Mouse (Mus musculus): ENCODE data around the gene Klhl30. TPM values are rescaled to one million over a fixed set of nuclear protein-coding genes. Genes with fewer than 3 reads are reported as not detected.
A peak's percentile ranks its signal among the peaks of the same experiment; 100 is the strongest.

Gene Klhl30
- polyA plus RNA-seq, 1 experiment from 2014 or later: 1.7 TPM

DNA sequence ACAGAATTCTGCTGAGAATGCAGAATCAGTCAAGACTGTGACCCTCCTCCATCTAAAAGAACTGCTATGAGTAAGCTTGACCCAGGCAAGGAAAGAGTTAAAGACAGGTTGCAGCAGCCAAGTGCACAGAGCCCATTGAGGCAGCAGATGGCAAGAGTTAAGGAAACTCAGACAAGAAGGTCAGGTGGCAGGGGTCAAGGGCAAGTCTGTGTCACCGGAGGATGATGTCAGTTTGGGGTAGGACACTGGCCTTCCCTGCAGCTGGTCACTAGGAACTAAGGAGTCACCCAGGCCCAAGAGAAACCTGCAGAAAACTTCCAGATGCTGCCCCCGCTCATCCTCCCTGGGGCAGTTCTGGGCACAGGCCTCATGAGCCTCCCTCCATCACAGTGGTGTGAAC is 26.2 kb upstream of the Klhl30 start:
- no peaks in the 10 kb centered on the region for H3K9me3 ChIP-seq (ENCODE audit: control insufficient read depth, low read length)
- H3K36me3 ChIP-seq (ENCODE audit: control insufficient read depth, insufficient read depth, low read length): no peaks in the 10 kb centered on the region
- no peaks in the 10 kb centered on the region for H3K27me3 ChIP-seq (ENCODE audit: control insufficient read depth, insufficient read depth, low read depth, low read length)
- H3K27ac ChIP-seq (ENCODE audit: low read length): no peak overlapping the region
- H3K4me1 ChIP-seq (replicated peaks; ENCODE audit: control insufficient read depth, insufficient read depth, low read length): no peaks in the 10 kb centered on the region
- H3K4me2 ChIP-seq (ENCODE audit: low read depth, low read length): no peak overlapping the region
- H3K4me3 ChIP-seq (ENCODE audit: low read length): no peak overlapping the region
- no peak overlapping the region for H3K9ac ChIP-seq (ENCODE audit: low read length)
- ATAC-seq (ENCODE audit: low read depth): no peak
- 54% methylated on average over 2 of the region's 2 CpGs for WGBS

DNA sequence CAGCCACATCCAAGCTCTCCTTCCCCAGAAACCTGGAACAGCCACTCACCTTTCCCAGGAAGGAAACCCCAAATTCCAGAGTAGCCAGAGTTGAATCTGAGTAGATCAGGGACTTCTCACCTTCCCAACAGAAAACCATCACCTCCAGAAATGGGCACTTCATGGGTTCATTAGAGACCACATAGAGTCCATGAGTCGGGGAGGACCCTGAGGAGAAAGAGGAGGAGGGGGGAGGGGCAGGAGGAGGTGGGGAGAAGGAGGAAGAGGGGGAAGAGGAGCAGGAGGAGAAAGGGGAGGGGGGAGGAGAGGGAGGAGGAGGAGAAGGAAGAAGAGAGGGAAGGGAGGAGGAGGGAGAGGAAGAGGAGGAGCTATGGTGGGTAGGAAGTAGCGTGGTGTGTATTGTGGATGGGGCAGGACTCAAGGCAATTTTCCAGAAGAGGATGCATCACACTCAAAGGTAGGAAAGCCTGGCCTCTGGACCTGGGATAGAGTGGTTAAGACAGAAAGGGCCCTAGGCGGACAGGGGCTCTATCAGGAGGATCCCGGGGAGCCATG is 25.3 kb upstream of the Klhl30 start:
- ATAC-seq (ENCODE audit: low read depth): no peak
- no peaks in the 10 kb centered on the region for H3K27me3 ChIP-seq (ENCODE audit: control insufficient read depth, insufficient read depth, low read depth, low read length)
- no peaks in the 10 kb centered on the region for H3K9me3 ChIP-seq (ENCODE audit: control insufficient read depth, low read length)
- H3K4me3 ChIP-seq (ENCODE audit: low read length): no peak overlapping the region
- no peak overlapping the region for H3K4me2 ChIP-seq (ENCODE audit: low read depth, low read length)
- H3K9ac ChIP-seq (ENCODE audit: low read length): no peak overlapping the region
- no peak overlapping the region for H3K27ac ChIP-seq (ENCODE audit: low read length)
- no peaks in the 10 kb centered on the region for H3K4me1 ChIP-seq (replicated peaks; ENCODE audit: control insufficient read depth, insufficient read depth, low read length)
- no peaks in the 10 kb centered on the region for H3K36me3 ChIP-seq (ENCODE audit: control insufficient read depth, insufficient read depth, low read length)
- WGBS: 72% methylated on average over 4 of the region's 4 CpGs

DNA sequence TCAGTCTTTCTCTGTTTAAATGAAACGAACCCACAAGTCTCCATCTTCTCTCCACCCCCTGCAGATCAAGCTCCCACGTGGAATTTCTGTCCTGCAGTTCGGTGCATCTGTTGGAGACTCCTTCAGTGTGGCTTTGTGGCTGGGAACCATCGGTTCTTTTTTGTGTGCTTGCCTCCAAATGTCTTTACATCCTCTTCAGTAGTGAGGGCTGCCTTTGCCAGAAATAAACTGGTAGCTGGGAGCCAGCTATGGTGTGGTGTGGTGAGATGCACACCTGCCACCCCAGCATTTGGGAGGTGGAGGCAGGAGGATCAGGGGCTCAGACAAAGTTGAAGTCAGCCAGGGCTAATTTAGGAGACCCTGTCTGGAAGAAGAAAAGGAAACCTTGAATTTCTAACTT is 18.7 kb upstream of the Klhl30 start:
- no peak for ATAC-seq (ENCODE audit: low read depth)
- H3K27me3 ChIP-seq (ENCODE audit: control insufficient read depth, insufficient read depth, low read depth, low read length): no peaks in the 10 kb centered on the region
- no peak overlapping the region for H3K27ac ChIP-seq (ENCODE audit: low read length)
- H3K36me3 ChIP-seq (ENCODE audit: control insufficient read depth, insufficient read depth, low read length): no peaks in the 10 kb centered on the region
- no peaks in the 10 kb centered on the region for H3K9me3 ChIP-seq (ENCODE audit: control insufficient read depth, low read length)
- WGBS: 40% methylated on average over 4 of the region's 4 CpGs
- H3K4me1 ChIP-seq (replicated peaks; ENCODE audit: control insufficient read depth, insufficient read depth, low read length): no peaks in the 10 kb centered on the region
- H3K4me3 ChIP-seq (ENCODE audit: low read length): no peak overlapping the region
- no peak overlapping the region for H3K9ac ChIP-seq (ENCODE audit: low read length)
- no peak overlapping the region for H3K4me2 ChIP-seq (ENCODE audit: low read depth, low read length)

GRCm38 (mm10) chr1:91333582-91333981 is 17.2 kb upstream of the Klhl30 start:
- no peak overlapping the region for H3K4me3 ChIP-seq (ENCODE audit: low read length)
- H3K4me1 ChIP-seq (replicated peaks; ENCODE audit: control insufficient read depth, insufficient read depth, low read length): no peaks in the 10 kb centered on the region
- no peak overlapping the region for H3K9ac ChIP-seq (ENCODE audit: low read length)
- H3K36me3 ChIP-seq (ENCODE audit: control insufficient read depth, insufficient read depth, low read length): no peaks in the 10 kb centered on the region
- H3K9me3 ChIP-seq (ENCODE audit: control insufficient read depth, low read length): no peaks in the 10 kb centered on the region
- no peak overlapping the region for H3K27ac ChIP-seq (ENCODE audit: low read length)
- H3K4me2 ChIP-seq (ENCODE audit: low read depth, low read length): no peak overlapping the region
- H3K27me3 ChIP-seq (ENCODE audit: control insufficient read depth, insufficient read depth, low read depth, low read length): no peaks in the 10 kb centered on the region
- ATAC-seq (ENCODE audit: low read depth): no peak

GRCm38 (mm10) chr1:91337355-91337754 is 13.5 kb upstream of the Klhl30 start:
- H3K9me3 ChIP-seq (ENCODE audit: control insufficient read depth, low read length): no peaks in the 10 kb centered on the region
- H3K36me3 ChIP-seq (ENCODE audit: control insufficient read depth, insufficient read depth, low read length): no peaks in the 10 kb centered on the region
- no peak overlapping the region for H3K9ac ChIP-seq (ENCODE audit: low read length)
- H3K4me3 ChIP-seq (ENCODE audit: low read length): no peak overlapping the region
- no peak for ATAC-seq (ENCODE audit: low read depth)
- no peaks in the 10 kb centered on the region for H3K4me1 ChIP-seq (replicated peaks; ENCODE audit: control insufficient read depth, insufficient read depth, low read length)
- H3K27me3 ChIP-seq (ENCODE audit: control insufficient read depth, insufficient read depth, low read depth, low read length): 0 out of 2 replicates have a peak, but pooled peaks cover under 1% of the 10 kb centered on the region
- H3K27ac ChIP-seq (ENCODE audit: low read length): no peak overlapping the region
- H3K4me2 ChIP-seq (ENCODE audit: low read depth, low read length): no peak overlapping the region
- 83% methylated on average over 7 of the region's 7 CpGs for WGBS

GRCm38 (mm10) chr1:91344001-91344400 is 6.8 kb upstream of the Klhl30 start:
- no peak overlapping the region for H3K4me2 ChIP-seq (ENCODE audit: low read depth, low read length)
- H3K4me3 ChIP-seq (ENCODE audit: low read length): no peak overlapping the region
- no peaks in the 10 kb centered on the region for H3K36me3 ChIP-seq (ENCODE audit: control insufficient read depth, insufficient read depth, low read length)
- H3K9me3 ChIP-seq (ENCODE audit: control insufficient read depth, low read length): no peaks in the 10 kb centered on the region
- H3K9ac ChIP-seq (ENCODE audit: low read length): no peak overlapping the region
- H3K4me1 ChIP-seq (replicated peaks; ENCODE audit: control insufficient read depth, insufficient read depth, low read length): no peaks in the 10 kb centered on the region; the same call in 1 of the 2 replicates
- peaks cover 40% of the 10 kb centered on the region for H3K27me3 ChIP-seq (ENCODE audit: control insufficient read depth, insufficient read depth, low read depth, low read length)
- no peak for ATAC-seq (ENCODE audit: low read depth)
- no peak overlapping the region for H3K27ac ChIP-seq (ENCODE audit: low read length)
- WGBS: 63% methylated on average over 3 of the region's 3 CpGs

DNA sequence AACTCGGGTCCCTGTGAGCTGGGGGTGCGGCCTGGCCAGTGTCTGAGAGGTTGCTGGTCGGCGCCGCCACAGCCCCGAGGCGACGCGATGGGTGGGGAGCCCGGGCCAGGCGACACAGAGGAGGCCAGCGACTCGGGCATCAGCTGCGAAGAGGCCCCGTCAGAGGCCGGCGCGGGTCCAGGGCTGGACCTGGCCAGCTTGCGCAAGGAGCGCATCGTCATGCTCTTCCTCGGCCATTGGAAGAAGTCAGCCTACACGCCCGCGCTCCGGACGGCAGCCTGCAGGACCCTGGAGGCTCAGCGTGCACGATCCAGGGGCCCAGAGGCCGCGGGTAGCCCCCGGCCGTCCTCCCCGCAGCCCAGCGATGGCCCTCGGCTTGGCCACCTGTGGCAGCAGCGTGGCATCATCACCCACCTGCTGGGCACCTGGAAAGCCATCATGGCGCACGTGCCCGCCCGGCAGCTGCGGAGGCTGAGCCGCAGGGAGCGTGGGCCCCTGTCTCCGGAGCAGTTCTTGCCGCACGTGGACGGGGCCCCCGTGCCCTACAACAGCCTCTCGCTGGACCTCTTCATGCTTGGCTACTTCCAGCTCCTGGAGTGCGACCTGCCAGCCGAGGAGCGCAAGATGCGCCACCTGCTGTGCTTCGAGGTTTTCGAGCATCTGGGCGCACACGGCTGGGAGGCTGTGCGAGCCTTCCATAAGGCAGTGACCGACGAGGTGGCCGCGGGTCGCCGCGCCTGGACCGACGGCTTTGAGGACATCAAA is 5.7 kb upstream of the Klhl30 start:
- H3K9ac ChIP-seq (ENCODE audit: low read length): no peak overlapping the region
- H3K4me3 ChIP-seq (ENCODE audit: low read length): peak overlapping the region; percentile 31
- no peak overlapping the region for H3K27ac ChIP-seq (ENCODE audit: low read length)
- no peaks in the 10 kb centered on the region; the same call in 1 of the 2 replicates for H3K4me1 ChIP-seq (replicated peaks; ENCODE audit: control insufficient read depth, insufficient read depth, low read length)
- 3% methylated on average over 64 of the region's 68 CpGs for whole genome bisulfite sequencing
- peak; percentile 21; the same call in 1 of the 2 replicates for ATAC-seq (ENCODE audit: low read depth)
- no peaks in the 10 kb centered on the region for H3K9me3 ChIP-seq (ENCODE audit: control insufficient read depth, low read length)
- no peaks in the 10 kb centered on the region for H3K36me3 ChIP-seq (ENCODE audit: control insufficient read depth, insufficient read depth, low read length)
- H3K27me3 ChIP-seq (ENCODE audit: control insufficient read depth, insufficient read depth, low read depth, low read length): peaks cover 40% of the 10 kb centered on the region
- H3K4me2 ChIP-seq (ENCODE audit: low read depth, low read length): peak overlapping the region; percentile 42

- no peaks in the 10 kb centered on the region for H3K9me3 ChIP-seq (ENCODE audit: control insufficient read depth, low read length)
- 37% methylated on average over 3 of the region's 3 CpGs for WGBS
- no peaks in the 10 kb centered on the region; the same call in 1 of the 2 replicates for H3K4me1 ChIP-seq (replicated peaks; ENCODE audit: control insufficient read depth, insufficient read depth, low read length)
- H3K27me3 ChIP-seq (ENCODE audit: control insufficient read depth, insufficient read depth, low read depth, low read length): peaks cover 40% of the 10 kb centered on the region
- no peak overlapping the region for H3K4me2 ChIP-seq (ENCODE audit: low read depth, low read length)
- no peak overlapping the region for H3K27ac ChIP-seq (ENCODE audit: low read length)
- no peak overlapping the region for H3K9ac ChIP-seq (ENCODE audit: low read length)
- H3K4me3 ChIP-seq (ENCODE audit: low read length): no peak overlapping the region
- H3K36me3 ChIP-seq (ENCODE audit: control insufficient read depth, insufficient read depth, low read length): no peaks in the 10 kb centered on the region
- peak; percentile 69 for ATAC-seq (ENCODE audit: low read depth)
Measured at GRCm38 (mm10) chr1:91346892-91347291, 3.9 kb upstream of the Klhl30 start.

DNA sequence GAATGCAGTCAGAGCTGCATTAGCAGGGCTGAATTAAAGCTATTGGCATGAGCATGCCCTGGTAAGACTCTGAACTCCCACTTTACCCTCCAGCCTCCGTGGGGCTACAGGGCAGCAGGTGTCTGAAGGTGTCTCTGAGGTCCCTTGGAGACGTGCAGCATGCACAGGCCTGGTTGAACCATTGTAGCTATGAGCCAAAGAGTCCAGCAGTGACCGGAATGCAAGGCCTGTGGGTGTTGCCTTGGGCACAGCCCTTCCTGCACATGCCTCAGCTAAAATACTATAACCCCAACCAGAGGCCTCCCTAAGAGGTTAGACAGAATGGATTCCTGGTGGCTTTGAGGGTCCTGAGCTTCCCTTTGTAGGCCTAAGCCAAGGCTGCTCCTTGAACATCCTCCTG is 433 bp downstream of the Klhl30 start:
- ATAC-seq (ENCODE audit: low read depth): no peak
- no peak overlapping the region for H3K4me3 ChIP-seq (ENCODE audit: low read length)

More for the DNA sequence above, 433 bp downstream of the Klhl30 start:
- no peak overlapping the region for H3K27ac ChIP-seq (ENCODE audit: low read length)
- WGBS: 70% methylated on average over 3 of the region's 3 CpGs
- H3K27me3 ChIP-seq (ENCODE audit: control insufficient read depth, insufficient read depth, low read depth, low read length): peaks cover 6% of the 10 kb centered on the region
- H3K9ac ChIP-seq (ENCODE audit: low read length): no peak overlapping the region
- H3K4me2 ChIP-seq (ENCODE audit: low read depth, low read length): no peak overlapping the region
- no peaks in the 10 kb centered on the region for H3K9me3 ChIP-seq (ENCODE audit: control insufficient read depth, low read length)
- H3K36me3 ChIP-seq (ENCODE audit: control insufficient read depth, insufficient read depth, low read length): no peaks in the 10 kb centered on the region
- no peaks in the 10 kb centered on the region for H3K4me1 ChIP-seq (replicated peaks; ENCODE audit: control insufficient read depth, insufficient read depth, low read length)

All from lung, embryonic 16.5 days (tissue).